Mouse (Mus musculus) heart, embryonic 12.5 days (tissue): ENCODE results near the gene Mapre3. TPM values are rescaled to one million over a fixed set of nuclear protein-coding genes. Genes with fewer than 3 reads are reported as not detected.

Experiments used
- ATAC-seq: fragments of 200-750 bp; cut with Nextera tagmentation; 2 replicates; pipeline ENCODE4 v1.8.0; 2017; ENCODE audit warnings: moderate TSS enrichment, moderate library complexity; ENCODE audit not compliant: insufficient number of reproducible peaks, low FRiP score
- H3K27ac ChIP-seq: fragments of 300-500 bp; sonication (generic); 2 replicates; pipeline ENCODE4 v1.5.1; 2016; ENCODE audit warnings: mild to moderate bottlenecking, moderate library complexity; ENCODE audit not compliant: poor library complexity, severe bottlenecking
- H3K27me3 ChIP-seq: fragments of 300-500 bp; sonication (generic); replicated peaks from 2 replicates; pipeline ENCODE4 v1.6.1; 2016; ENCODE audit warnings: mild to moderate bottlenecking, moderate library complexity
- H3K36me3 ChIP-seq: fragments of 300-500 bp; sonication (generic); 2 replicates; pipeline ENCODE4 v1.6.1; 2016; ENCODE audit warnings: mild to moderate bottlenecking, moderate library complexity
- H3K4me1 ChIP-seq: fragments of 300-500 bp; sonication (generic); replicated peaks from 2 replicates; pipeline ENCODE4 v1.6.1; 2016; ENCODE audit warnings: mild to moderate bottlenecking
- H3K4me2 ChIP-seq: fragments of 300-500 bp; sonication (generic); 2 replicates; pipeline ENCODE4 v1.6.1; 2016; ENCODE audit warnings: mild to moderate bottlenecking, moderate library complexity
- H3K4me3 ChIP-seq: fragments of 300-500 bp; sonication (generic); 2 replicates; pipeline ENCODE4 v1.5.1; 2016; ENCODE audit warnings: mild to moderate bottlenecking
- H3K9ac ChIP-seq: fragments of 300-500 bp; sonication (generic); 2 replicates; pipeline ENCODE4 v1.6.1; 2016; ENCODE audit warnings: mild to moderate bottlenecking, moderate library complexity
- H3K9me3 ChIP-seq: fragments of 300-500 bp; sonication (generic); replicated peaks from 2 replicates; pipeline ENCODE4 v1.6.1; 2016; ENCODE audit warnings: mild to moderate bottlenecking, moderate library complexity
- WGBS: fragments of 180-500 bp; shearing (Covaris S2); methylation state at CpG from one replicate; pipeline ENCODE4 v1.1.7; 2016; 5-methylcytosine and 5-hydroxymethylcytosine counted together
- polyA plus RNA-seq: library from polyadenylated mRNA; unstranded; fragments of >200 nt; fragmentation: Nextera tagmentation; extraction: Ambion mirVana; gene quantifications from 2 replicates; pipeline ENCODE4 v1.2.1, GENCODE M21; 2016

Mapre3 gene
- polyA plus RNA-seq = 18.3 and 19.6 TPM in 2 replicates

DNA sequence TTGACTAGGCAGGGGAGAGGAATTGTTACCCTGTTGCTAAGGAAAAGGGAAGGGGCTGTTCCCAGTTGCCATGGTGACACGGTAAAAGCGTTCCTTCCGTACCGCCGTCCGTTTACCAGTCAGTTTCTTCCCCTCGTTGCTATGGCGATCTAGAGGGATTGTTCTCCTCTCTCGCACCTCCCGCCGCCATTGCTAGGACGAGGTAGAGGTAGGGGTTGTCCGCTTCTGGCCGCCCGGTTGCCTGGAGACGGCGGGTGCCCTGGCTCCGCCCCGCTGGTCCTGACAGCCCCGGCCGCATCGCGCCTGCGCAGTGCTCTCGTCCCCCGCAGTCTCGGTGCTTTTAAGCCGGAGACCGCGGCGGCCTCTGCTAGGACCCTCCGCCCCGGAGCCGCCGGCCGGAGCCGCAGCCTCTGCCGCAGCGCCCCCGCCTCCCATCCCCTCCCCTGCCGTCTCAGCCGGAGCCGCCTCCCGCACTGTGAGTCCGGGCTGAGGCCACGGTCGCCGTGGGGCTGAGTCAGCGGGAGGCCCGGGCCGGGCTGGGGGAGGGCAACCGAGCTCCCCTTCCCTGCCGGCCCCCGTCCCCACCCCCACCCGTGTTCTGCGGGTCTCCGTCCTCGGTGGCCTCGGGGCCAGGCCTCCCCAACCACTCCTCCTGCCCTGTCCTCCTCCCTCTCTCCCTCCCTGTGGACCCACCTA, at the start of gene Mapre3:
Mapre3 (plus strand) TSS at position 218 of the 696 bp plus-strand sequence.
- peak within 1 kb of the TSS; percentile 35; the same call in 1 of the 2 replicates for H3K27ac ChIP-seq
- H3K9me3 ChIP-seq = no peaks in the 10 kb centered on the region
- peak; percentile 93 for ATAC-seq
- H3K4me3 ChIP-seq = peak within 1 kb of the TSS; percentile 87
- peak within 1 kb of the TSS; percentile 77 for H3K4me2 ChIP-seq
- H3K9ac ChIP-seq = peak within 1 kb of the TSS; percentile 88
- WGBS = under 1% methylated on average over 59 of the region's 59 CpGs
- H3K36me3 ChIP-seq = no peaks in the 10 kb centered on the region
- peaks cover 21% of the 10 kb centered on the region for H3K4me1 ChIP-seq
- H3K27me3 ChIP-seq = peaks cover 34% of the 10 kb centered on the region

DNA sequence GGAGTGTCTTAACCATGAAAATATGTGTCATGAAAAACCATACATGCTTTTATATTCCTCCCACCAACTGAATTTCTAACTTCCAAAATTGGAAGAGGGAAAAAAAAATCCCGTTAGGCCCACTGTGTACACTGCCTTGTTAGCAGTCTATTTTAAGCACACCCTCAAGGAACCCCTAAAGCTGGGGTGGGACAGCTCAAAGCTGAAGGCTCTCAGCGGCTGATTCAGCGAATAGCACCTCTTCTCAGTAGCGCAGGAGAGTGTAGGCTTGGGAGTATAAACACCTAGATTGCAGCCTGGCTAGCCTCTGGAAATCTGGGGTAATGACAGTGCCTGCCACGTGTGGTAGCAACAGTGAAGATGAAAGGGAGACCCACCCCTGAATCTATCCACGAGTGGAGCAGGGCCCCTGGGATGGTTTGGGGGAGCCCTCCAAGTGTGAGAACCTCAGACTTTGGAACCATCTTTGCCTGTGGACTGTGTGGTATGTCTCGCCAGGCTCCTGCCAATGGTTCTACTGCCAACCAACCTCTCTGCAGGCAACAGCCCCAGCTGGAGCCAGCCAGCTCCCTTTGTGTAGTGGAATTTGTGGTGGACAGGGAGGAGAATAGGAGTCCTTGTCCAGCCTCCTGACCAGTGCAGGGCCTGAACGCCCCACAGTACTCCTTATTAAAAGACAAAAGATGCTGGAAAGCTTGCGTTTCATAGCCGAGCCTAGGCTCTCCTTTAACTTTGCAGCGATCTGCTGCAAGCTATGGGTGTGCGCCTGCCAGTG, 48.7 kb upstream of the Mapre3 start:
- no peak overlapping the region for H3K9ac ChIP-seq
- 58% methylated on average over 12 of the region's 12 CpGs for WGBS
- H3K4me3 ChIP-seq = no peak overlapping the region
- H3K4me1 ChIP-seq = peaks cover 37% of the 10 kb centered on the region
- no peaks in the 10 kb centered on the region for H3K9me3 ChIP-seq
- ATAC-seq = no peak
- no peak overlapping the region for H3K4me2 ChIP-seq
- H3K27me3 ChIP-seq = no peaks in the 10 kb centered on the region
- H3K36me3 ChIP-seq = no peaks in the 10 kb centered on the region
- H3K27ac ChIP-seq = no peak overlapping the region

DNA sequence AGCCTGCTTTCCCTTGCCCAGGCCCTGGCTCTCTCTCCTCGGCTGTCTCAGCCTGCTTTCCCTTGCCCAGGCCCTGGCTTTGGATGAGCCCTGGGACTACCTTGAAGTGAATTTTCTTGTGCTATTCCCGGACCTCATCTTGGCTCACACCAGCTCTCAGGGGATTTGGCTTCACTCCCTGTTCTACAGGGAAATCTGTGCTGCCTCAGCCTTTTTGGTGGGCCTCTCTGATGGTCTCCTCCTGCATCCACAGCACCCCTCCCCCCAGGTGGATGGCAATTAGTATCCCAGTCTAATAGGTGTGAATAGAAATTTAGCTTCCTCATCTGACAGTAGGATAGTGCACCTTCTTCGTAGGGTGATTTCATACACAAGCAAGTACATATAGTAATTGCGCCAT, 46.4 kb upstream of the Mapre3 start:
- Histone ChIP-seq H3K4me3 (no peak overlapping the region), H3K4me2 (peak overlapping the region; percentile 24; the same call in 1 of the 2 replicates), H3K9ac (no peak overlapping the region; the same call in 1 of the 2 replicates), H3K9me3 (no peaks in the 10 kb centered on the region), H3K4me1 (peaks cover 40% of the 10 kb centered on the region), H3K27ac (0 out of 2 replicates have a peak overlapping the region, but pooled peaks have one; percentile 1), H3K27me3 (no peaks in the 10 kb centered on the region), H3K36me3 (no peaks in the 10 kb centered on the region)
- no peak for ATAC-seq
- 60% methylated on average over 4 of the region's 4 CpGs for WGBS

DNA sequence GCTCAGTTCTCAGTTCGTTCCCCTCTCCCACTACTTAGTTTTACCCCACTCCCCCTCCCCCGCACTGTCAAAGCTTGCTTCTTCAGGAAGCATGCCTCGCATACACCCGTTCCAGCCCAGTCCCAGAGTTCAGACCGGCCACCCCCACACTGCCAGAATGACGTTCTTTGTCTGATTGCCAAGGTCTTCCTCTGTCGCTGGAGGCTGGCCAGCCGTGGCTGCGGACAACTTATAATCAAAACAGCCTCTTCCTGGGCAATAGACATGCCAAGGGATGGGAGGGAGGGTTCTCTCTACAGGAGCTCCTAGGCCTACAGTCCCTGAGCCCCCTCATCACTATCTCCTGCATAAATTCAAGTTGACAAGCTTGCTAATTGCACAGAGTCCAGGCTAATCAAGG, 45.8 kb upstream of the Mapre3 start:
- 14% methylated on average over 9 of the region's 9 CpGs for WGBS
- Histone ChIP-seq H3K9ac (no peak overlapping the region), H3K4me3 (no peak overlapping the region), H3K27me3 (peaks cover 2% of the 10 kb centered on the region), H3K4me2 (peak overlapping the region; percentile 24), H3K4me1 (peaks cover 40% of the 10 kb centered on the region), H3K36me3 (no peaks in the 10 kb centered on the region), H3K27ac (no peak overlapping the region), H3K9me3 (no peaks in the 10 kb centered on the region)
- peak; percentile 83 for ATAC-seq

DNA sequence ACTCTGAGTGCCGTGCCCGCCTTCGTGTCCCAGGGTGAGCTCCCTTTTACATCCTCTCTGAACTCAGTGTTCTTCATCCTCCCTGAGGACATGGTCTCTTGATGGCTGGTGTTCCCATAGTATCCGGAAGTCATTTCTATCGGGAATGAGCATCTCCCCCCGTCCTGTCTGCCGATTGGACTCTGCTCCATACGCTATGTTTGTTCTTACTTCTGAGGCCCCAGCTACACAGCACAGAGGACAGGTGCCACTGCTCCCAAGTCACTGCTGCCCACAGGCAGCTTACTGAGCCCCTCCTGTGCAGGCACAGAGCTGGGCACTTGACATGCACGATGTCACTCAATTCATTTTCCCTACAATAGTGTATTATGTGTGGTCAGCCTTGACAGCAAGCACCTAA, 45.4 kb upstream of the Mapre3 start:
- peak overlapping the region; percentile 24 for H3K4me2 ChIP-seq
- H3K9me3 ChIP-seq = no peaks in the 10 kb centered on the region
- ATAC-seq = no peak
- peaks cover 40% of the 10 kb centered on the region for H3K4me1 ChIP-seq
- no peaks in the 10 kb centered on the region for H3K36me3 ChIP-seq
- H3K27me3 ChIP-seq = peaks cover 7% of the 10 kb centered on the region
- no peak overlapping the region for H3K27ac ChIP-seq
- H3K9ac ChIP-seq = no peak overlapping the region
- no peak overlapping the region for H3K4me3 ChIP-seq
- 67% methylated on average over 9 of the region's 9 CpGs for WGBS

DNA sequence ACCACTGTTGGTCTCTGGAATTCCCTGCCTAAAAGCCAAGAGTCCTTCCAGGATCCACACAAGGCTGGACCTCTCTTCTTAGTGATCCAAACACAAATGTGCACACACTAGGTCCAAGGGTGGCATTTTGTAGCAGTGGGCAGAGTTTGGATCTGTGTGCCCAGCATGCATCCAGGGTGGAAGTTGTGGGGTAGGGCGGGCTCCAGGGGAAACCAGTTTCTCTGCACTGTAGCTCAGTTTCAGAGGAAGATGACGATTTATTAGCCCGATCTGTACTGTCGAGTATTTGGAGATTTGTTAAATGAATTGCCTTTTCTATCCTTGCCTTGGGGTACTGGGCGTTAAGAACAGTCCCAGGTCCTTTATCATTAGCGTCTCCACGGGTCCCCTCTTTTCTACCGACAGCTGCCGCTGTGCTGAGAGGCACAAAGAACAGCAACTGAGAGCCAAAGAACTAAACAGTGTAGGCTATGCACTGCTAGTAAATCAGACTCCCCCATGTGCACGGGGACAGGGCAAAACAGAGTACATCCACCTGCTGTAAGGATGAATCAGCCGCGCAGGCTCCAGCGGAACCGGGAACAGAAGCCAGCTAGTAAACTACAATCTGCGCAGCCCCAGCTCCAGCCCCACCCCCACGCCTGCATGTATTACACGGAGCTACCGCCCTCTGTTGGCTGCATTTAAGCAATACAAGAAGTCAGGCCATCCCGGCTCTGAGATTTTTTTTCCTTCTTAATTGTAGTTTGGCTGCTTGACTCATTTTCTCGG, 39.7 kb upstream of the Mapre3 start:
- no peaks in the 10 kb centered on the region for H3K36me3 ChIP-seq
- H3K9ac ChIP-seq = peak overlapping the region; percentile 41
- no peak overlapping the region for H3K27ac ChIP-seq
- WGBS = 9% methylated on average over 20 of the region's 20 CpGs
- H3K4me1 ChIP-seq = 0 out of 2 replicates have a peak, but pooled peaks cover 3% of the 10 kb centered on the region
- H3K4me3 ChIP-seq = peak overlapping the region; percentile 44
- peak overlapping the region; percentile 82 for H3K4me2 ChIP-seq
- no peaks in the 10 kb centered on the region for H3K9me3 ChIP-seq
- 0 out of 2 replicates have a peak, but pooled peaks have one; percentile 39 for ATAC-seq
- peaks cover 13% of the 10 kb centered on the region for H3K27me3 ChIP-seq

DNA sequence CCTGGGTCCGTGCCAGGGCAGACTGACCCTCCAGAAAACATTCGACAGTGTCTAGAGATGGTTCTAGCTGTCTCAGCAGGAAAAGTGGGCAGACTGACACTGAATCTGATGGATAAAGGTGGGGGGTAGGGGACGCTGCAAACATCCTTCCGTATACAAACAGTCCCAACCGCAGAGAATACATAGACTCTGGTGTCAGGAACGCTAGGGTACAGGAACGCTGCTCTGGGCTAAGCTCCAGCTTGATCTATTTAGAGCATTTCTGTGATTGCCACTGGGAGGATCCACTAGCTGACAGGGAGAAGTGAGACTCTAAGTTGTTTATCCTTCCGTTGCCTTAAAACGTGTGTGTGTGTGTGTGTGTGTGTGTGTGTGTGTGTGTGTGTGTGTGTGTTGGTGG, 33.7 kb upstream of the Mapre3 start:
- H3K4me1 ChIP-seq = peaks cover 13% of the 10 kb centered on the region
- no peak overlapping the region for H3K27ac ChIP-seq
- H3K4me3 ChIP-seq = no peak overlapping the region
- no peak for ATAC-seq
- no peaks in the 10 kb centered on the region for H3K9me3 ChIP-seq
- H3K27me3 ChIP-seq = 0 out of 2 replicates have a peak, but pooled peaks cover 5% of the 10 kb centered on the region
- no peak overlapping the region for H3K9ac ChIP-seq
- no peak overlapping the region for H3K4me2 ChIP-seq
- 51% methylated on average over 9 of the region's 9 CpGs for WGBS
- H3K36me3 ChIP-seq = no peaks in the 10 kb centered on the region

DNA sequence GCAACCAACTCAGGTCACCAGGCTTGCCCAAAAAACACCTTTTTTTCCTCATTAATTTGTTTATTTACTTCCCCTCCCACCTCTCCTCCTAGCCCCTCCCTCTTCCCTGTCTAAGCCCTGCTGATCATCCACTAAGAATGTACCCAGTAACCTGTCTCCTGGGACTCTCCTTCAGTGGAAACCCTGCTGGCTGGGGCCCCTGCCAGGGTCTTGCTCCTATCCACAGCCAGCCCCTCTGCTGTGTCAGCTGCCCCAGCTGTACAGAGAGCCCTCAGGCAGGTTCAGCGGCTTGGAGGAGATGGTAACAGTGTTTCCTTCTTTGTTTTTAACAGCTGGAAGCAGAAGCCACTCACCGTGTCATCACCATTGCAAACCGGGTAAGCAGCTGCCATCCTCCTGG, 33.3 kb upstream of the Mapre3 start:
- Histone ChIP-seq H3K27ac (no peak overlapping the region), H3K36me3 (no peaks in the 10 kb centered on the region), H3K4me1 (peaks cover 13% of the 10 kb centered on the region), H3K4me2 (no peak overlapping the region), H3K4me3 (no peak overlapping the region), H3K9ac (no peak overlapping the region), H3K9me3 (no peaks in the 10 kb centered on the region), H3K27me3 (0 out of 2 replicates have a peak, but pooled peaks cover 5% of the 10 kb centered on the region)
- 70% methylated on average over 3 of the region's 3 CpGs for WGBS
- no peak for ATAC-seq

DNA sequence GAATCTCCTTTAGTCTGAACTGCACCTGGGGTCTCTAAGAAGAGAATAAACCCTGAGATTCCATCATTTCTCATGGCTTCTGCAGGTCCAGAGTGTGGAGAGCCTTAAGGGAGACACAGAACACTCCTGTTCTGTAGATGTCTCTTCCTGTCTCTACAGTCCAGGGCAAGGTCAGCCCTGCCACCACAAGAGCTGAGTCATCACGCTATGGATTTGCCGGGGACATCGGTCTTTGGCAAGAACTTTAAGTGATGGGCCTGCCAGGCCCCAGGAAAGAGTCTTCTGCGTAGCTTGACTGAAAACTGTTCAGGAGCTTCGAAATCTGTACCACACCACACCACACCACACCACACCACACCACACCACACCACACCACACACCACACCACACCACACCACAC, 27.1 kb upstream of the Mapre3 start:
- no peak for ATAC-seq

DNA sequence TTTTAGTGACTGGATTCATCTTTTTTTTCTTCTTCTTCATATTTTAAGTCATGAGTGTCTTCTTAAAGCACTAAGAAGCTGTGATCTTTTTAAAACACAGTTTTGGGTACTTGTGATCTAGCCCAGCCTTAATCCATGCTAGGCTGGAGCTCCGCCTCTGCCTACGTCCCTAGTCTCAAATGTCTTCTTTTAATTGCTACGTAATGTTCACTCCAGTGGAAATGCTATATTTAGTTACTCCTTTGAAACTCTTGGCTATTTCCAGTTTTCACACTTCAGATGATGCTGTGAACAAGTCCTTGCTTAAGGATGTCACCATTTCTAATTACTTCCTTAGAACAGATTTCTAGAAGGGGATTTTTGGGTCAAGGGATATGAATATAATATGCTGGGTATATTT, 24.4 kb upstream of the Mapre3 start:
- Histone ChIP-seq H3K9me3 (no peaks in the 10 kb centered on the region), H3K36me3 (no peaks in the 10 kb centered on the region), H3K27me3 (peaks cover 10% of the 10 kb centered on the region), H3K4me1 (no peaks in the 10 kb centered on the region), H3K27ac (no peak overlapping the region), H3K4me2 (no peak overlapping the region), H3K9ac (no peak overlapping the region), H3K4me3 (no peak overlapping the region)
- no peak for ATAC-seq
- WGBS = 67% methylated on average over 3 of the region's 3 CpGs

More for the DNA sequence above, 27.1 kb upstream of the Mapre3 start:
- no peak overlapping the region for H3K4me3 ChIP-seq
- no peaks in the 10 kb centered on the region for H3K4me1 ChIP-seq
- no peak overlapping the region for H3K27ac ChIP-seq
- peaks cover 9% of the 10 kb centered on the region for H3K27me3 ChIP-seq
- H3K9me3 ChIP-seq = no peaks in the 10 kb centered on the region
- no peaks in the 10 kb centered on the region for H3K36me3 ChIP-seq
- WGBS = 70% methylated on average over 5 of the region's 5 CpGs
- H3K4me2 ChIP-seq = no peak overlapping the region
- no peak overlapping the region for H3K9ac ChIP-seq

DNA sequence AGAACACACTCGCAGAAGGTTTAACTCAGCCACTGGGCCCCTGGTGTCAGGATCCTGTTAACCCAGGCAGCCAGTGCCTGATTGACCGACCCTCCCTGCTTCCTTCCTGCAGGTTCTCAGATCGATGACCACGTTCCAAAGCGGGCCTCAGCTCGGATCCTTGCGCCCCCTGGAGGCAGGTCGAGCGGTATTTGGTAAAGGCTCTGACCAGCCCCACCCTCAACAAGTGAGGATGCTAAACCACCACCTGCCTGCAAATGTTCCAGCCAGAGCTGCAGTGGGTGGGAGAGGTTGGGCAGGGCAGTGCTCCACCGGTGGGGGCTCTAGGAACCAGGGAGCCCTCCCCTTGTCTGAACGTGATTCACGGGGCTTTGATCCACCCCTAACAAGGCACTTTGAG, 18.3 kb upstream of the Mapre3 start:
- 14% methylated on average over 12 of the region's 12 CpGs for WGBS
- Histone ChIP-seq H3K4me1 (peaks cover 10% of the 10 kb centered on the region; the same call in 1 of the 2 replicates), H3K9ac (no peak overlapping the region), H3K27ac (no peak overlapping the region), H3K9me3 (no peaks in the 10 kb centered on the region), H3K4me3 (no peak overlapping the region), H3K27me3 (peaks cover 10% of the 10 kb centered on the region), H3K36me3 (no peaks in the 10 kb centered on the region), H3K4me2 (peak overlapping the region; percentile 51)
- peak; percentile 58; the same call in 1 of the 2 replicates for ATAC-seq
